Mouse (Mus musculus) myocyte (in vitro differentiated cells): ENCODE measurements at regions not wholly inside any gene's neighbourhood (a gene's known extent, or its start where the extent isn't known, plus 50 kb on each side); places are given as distances from the start of the nearest gene placed in this dataset.

Source experiments
- H3K27me3 ChIP-seq: one replicate; pipeline ENCODE4 v1.6.1; 2011; ENCODE audit not compliant: control insufficient read depth, insufficient read depth, insufficient read length
- H3K36me3 ChIP-seq: one replicate; pipeline ENCODE4 v1.6.1; 2011; ENCODE audit not compliant: control insufficient read depth, insufficient read depth
- H3K4me2 ChIP-seq: one replicate; pipeline ENCODE4 v1.6.1; 2011; ENCODE audit warnings: low read depth, control low read depth
- H3K4me3 ChIP-seq: one replicate; pipeline ENCODE4 v1.5.1; 2011; ENCODE audit warnings: mild to moderate bottlenecking, control low read depth, moderate library complexity
- H3K79me2 ChIP-seq: one replicate; pipeline ENCODE4 v1.6.1; 2011; ENCODE audit not compliant: control insufficient read depth, insufficient read depth
- H3ac ChIP-seq: one replicate; pipeline ENCODE4 v1.6.1; 2011; ENCODE audit not compliant: control insufficient read depth, insufficient read length
- CEBPB ChIP-seq: IDR thresholded peaks from 2 replicates; pipeline ENCODE4 v1.6.1; 2011; ENCODE audit warnings: mild to moderate bottlenecking, moderate library complexity; ENCODE audit not compliant: poor library complexity, insufficient read depth, severe bottlenecking
- E2F4 ChIP-seq: IDR thresholded peaks from one replicate; pipeline ENCODE4 v1.6.1; 2011; ENCODE audit warnings: mild to moderate bottlenecking, control low read depth, moderate library complexity; ENCODE audit not compliant: insufficient read depth
- MAX ChIP-seq: IDR thresholded peaks from one replicate; pipeline ENCODE4 v1.6.1; 2011; ENCODE audit warnings: low read depth, mild to moderate bottlenecking, control low read depth
- MYOD1 ChIP-seq, 3 experiments: IDR thresholded peaks; one replicate each; pipeline ENCODE4 v1.6.1; 2011; ENCODE audit warnings: control low read depth in 2 of 3, low read depth in 2 of 3, mild to moderate bottlenecking in 2 of 3, moderate library complexity in 1 of 3; ENCODE audit not compliant: insufficient read length in 2 of 3, control insufficient read depth in 1 of 3
- MYOG ChIP-seq, 3 experiments: IDR thresholded peaks; one replicate each; pipeline ENCODE4 v1.6.1; 2011; ENCODE audit warnings: control low read depth in 2 of 3, low read depth in 2 of 3, mild to moderate bottlenecking in 2 of 3; ENCODE audit not compliant: insufficient read length in 2 of 3, control insufficient read depth in 1 of 3, insufficient read depth in 1 of 3
- POLR2A ChIP-seq: IDR thresholded peaks from one replicate; pipeline ENCODE4 v1.6.1; 2011; ENCODE audit warnings: low read depth, mild to moderate bottlenecking, control low read depth, moderate library complexity; ENCODE audit not compliant: insufficient read length
- POLR2AphosphoS2 ChIP-seq: IDR thresholded peaks from one replicate; pipeline ENCODE4 v1.6.1; 2011; ENCODE audit warnings: low read depth, control low read depth; ENCODE audit not compliant: insufficient read length
- REST ChIP-seq: IDR thresholded peaks from one replicate; pipeline ENCODE4 v1.6.1; 2011; ENCODE audit warnings: mild to moderate bottlenecking, control low read depth, moderate library complexity; ENCODE audit not compliant: insufficient read depth, insufficient read length
- SRF ChIP-seq: IDR thresholded peaks from one replicate; pipeline ENCODE4 v1.6.1; 2011; ENCODE audit warnings: low read depth; ENCODE audit not compliant: control insufficient read depth, insufficient read length
- TCF12 ChIP-seq: IDR thresholded peaks from one replicate; pipeline ENCODE4 v1.6.1; 2011; ENCODE audit warnings: mild to moderate bottlenecking, control low read depth; ENCODE audit not compliant: poor library complexity, insufficient read depth, severe bottlenecking
- TCF3 ChIP-seq: IDR thresholded peaks from one replicate; pipeline ENCODE4 v1.6.1; 2011; ENCODE audit warnings: low read depth, control low read depth; ENCODE audit not compliant: insufficient read length
- USF1 ChIP-seq: IDR thresholded peaks from one replicate; pipeline ENCODE4 v1.6.1; 2011; ENCODE audit warnings: low read depth, mild to moderate bottlenecking, control low read depth, moderate library complexity

DNA sequence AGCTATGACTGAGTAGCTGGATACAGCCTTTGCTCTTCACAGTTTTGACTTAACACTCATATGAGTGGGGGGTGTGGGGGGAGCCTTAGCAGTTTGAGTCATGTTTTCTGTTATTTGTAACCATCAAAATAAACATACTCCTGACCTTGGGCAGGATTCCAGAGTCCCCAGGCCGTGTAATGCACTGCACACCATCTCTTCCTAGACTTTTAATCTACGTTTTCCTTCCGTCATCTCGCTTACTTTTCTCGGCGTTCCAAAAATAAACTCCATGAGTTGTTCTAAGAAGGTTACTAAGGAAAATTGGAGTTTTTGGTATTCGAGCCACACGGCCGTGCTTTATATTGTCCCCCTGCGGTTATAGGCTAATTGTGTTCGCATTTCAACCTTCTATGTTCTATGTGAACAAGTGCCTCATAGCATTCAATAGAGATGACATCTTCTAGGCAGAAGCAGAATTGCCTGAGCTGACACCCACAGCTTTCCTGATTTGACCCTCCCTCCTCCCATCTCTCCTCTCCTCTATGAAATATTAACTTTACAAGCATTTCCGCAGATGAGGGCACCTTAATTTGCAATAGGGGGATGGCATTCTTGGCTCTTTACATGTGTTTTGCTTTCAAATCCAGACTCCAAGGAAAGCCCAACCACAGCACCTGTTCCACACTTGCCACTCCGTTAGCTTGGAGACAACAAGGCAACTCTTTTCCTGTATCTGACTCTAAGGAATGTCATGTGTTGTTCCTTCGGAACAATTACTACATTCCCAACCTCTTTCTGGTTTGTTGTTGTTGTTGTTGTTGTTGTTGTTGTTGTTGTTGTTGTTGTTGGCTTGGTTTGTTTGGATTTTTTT is 276.2 kb upstream of the Atp2b1 start:
- H3K4me2 ChIP-seq, result no peak overlapping the region
- no peak overlapping the region for H3K4me3 ChIP-seq
- no peak overlapping the region for H3ac ChIP-seq
- TF ChIP-seq REST (no peak), MYOD1 (IDR thresholded peaks at IDR 0.05; ENCODE audit: control insufficient read depth in 1 of 3, insufficient read length in 2 of 3, low read depth in 2 of 3) (peak in 2 of 3 experiments; percentile 86 to 88), POLR2AphosphoS2 (no peak), SRF (no peak), POLR2A (no peak), TCF12 (peak; percentile 50), MAX (no peak), TCF3 (peak; percentile 41), E2F4 (no peak), USF1 (no peak), CEBPB (no peak), MYOG (IDR thresholded peaks at IDR 0.05; ENCODE audit: control insufficient read depth in 1 of 3, insufficient read depth in 1 of 3, insufficient read length in 2 of 3, low read depth in 2 of 3) (peak in 2 of 3 experiments; percentile 67 to 68)
- H3K27me3 ChIP-seq, result no peaks in the 10 kb centered on the region
- H3K79me2 ChIP-seq, result no peaks in the 10 kb centered on the region
- no peaks in the 10 kb centered on the region for H3K36me3 ChIP-seq

DNA sequence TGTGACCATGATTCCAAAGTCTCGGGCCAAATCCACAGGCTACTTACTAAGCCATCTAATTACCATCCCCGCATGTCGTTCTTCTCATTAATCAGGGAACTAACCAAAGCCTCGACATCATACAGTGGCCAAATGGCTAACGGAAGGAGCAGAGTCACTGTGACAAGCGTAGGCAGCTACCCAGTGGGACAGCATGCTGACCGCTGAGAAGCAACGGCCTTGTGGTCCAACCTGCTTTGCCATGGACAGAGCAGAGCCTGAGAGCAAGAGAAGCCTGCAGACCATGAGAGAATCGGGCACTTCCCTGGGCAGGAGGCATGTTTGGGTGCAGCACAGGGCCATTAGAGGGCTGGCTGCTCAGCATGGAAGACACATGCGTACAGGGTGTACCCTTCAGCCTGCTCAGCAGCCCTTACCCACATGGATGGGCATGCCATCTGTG is 268.5 kb upstream of the Atp2b1 start:
- Histone ChIP-seq H3K27me3 (no peaks in the 10 kb centered on the region), H3K4me2 (no peak overlapping the region), H3K36me3 (no peaks in the 10 kb centered on the region), H3K4me3 (no peak overlapping the region), H3K79me2 (no peaks in the 10 kb centered on the region), H3ac (no peak overlapping the region)
- TF ChIP-seq TCF12, result no peak

DNA sequence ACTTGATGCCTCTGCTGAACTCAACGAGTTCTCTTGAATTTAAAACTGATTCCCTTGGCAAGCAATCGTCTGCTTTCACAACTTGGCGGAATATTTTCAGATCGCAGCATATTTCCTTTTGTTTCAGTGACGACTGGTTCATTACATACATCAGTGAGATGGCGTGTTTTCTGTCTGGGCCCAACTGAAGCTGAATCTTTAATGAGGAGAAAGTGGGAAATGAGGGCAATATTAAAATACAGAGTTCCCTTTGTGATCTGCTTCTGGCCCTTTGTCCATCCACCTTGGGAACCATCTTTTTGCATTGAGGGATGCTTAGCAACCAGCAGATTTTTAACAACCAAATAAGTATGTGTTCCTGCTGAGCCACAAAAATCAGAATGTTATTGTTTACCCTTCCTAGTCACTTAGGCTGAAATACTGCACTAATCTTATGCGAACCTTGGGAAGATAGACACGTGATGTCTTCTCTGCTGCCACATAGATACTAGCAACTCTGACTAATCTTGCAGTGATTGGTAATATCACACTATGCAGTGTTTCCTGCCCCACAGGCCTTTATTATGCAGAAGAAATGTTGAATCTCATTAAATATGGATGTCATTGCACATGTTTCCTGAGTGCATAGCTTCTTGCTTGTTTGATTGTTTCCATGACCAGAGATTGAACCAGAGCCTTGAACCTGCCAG is 267.8 kb upstream of the Atp2b1 start:
- TF ChIP-seq TCF3, result no peak
- TF ChIP-seq SRF, result no peak
- no peak for TF ChIP-seq CEBPB
- TF ChIP-seq USF1, result no peak
- no peak for TF ChIP-seq E2F4
- TF ChIP-seq POLR2AphosphoS2, result no peak
- TF ChIP-seq POLR2A, result no peak
- TF ChIP-seq MYOG (IDR thresholded peaks at IDR 0.05; ENCODE audit: control insufficient read depth in 1 of 3, insufficient read depth in 1 of 3, insufficient read length in 2 of 3, low read depth in 2 of 3), result no peak
- no peak for TF ChIP-seq MAX
- no peak for TF ChIP-seq MYOD1 (IDR thresholded peaks at IDR 0.05; ENCODE audit: control insufficient read depth in 1 of 3, insufficient read length in 2 of 3, low read depth in 2 of 3)
- no peak for TF ChIP-seq TCF12
- no peak for TF ChIP-seq REST
- H3K79me2 ChIP-seq, result no peaks in the 10 kb centered on the region
- no peak overlapping the region for H3ac ChIP-seq
- H3K27me3 ChIP-seq, result no peaks in the 10 kb centered on the region
- H3K36me3 ChIP-seq, result no peaks in the 10 kb centered on the region
- H3K4me3 ChIP-seq, result no peak overlapping the region
- H3K4me2 ChIP-seq, result no peak overlapping the region

DNA sequence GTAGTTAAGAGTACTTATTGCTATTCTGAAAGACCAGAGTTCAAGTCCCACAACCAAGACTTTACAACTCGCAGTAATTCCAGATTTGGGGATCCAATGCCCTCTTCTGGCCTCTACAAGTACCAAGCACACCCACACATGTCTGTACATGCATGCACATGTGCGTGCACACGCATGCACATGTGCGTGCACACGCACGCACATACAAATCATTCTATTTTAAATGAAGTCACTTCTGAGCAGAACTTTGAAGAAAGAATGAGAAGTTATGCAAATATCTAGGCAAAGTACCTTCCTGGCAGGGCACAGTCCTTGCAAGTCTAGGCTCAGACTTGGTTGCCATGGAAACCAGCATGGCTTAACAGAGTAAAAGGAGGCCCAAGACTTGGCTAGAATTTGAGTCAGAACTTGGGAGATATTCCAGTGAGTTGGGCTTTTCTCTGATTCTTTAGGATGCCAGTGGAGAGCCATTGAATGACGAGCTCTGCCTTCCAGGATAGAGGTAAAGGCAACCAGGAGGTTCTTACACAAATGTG is 265.4 kb upstream of the Atp2b1 start:
- H3K36me3 ChIP-seq, result no peaks in the 10 kb centered on the region
- H3K4me2 ChIP-seq, result no peak overlapping the region
- H3K27me3 ChIP-seq, result no peaks in the 10 kb centered on the region
- H3K4me3 ChIP-seq, result no peak overlapping the region
- no peaks in the 10 kb centered on the region for H3K79me2 ChIP-seq
- TF ChIP-seq MAX (no peak), TCF3 (no peak), MYOD1 (IDR thresholded peaks at IDR 0.05; ENCODE audit: control insufficient read depth in 1 of 3, insufficient read length in 2 of 3, low read depth in 2 of 3) (no peak), TCF12 (no peak), MYOG (IDR thresholded peaks at IDR 0.05; ENCODE audit: control insufficient read depth in 1 of 3, insufficient read depth in 1 of 3, insufficient read length in 2 of 3, low read depth in 2 of 3) (no peak)
- H3ac ChIP-seq, result no peak overlapping the region

DNA sequence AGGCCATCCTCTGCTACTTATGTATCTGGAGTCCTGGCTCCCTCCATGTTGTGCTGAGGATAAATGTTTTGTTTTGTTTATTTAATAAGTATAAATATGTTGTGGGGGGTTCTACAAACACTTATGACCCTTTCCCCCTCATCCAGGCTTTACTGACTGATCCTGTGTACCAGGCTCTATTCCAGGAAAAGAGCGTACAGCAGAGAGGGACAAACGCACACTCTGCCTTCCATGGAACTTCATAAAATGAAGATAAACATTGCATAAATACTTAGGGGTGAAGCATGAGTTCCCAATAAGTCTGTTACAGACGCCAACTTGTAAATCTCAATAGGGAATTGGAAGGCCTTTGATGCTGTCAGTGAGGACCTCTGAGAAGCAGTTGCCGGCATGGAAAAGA is 263.7 kb upstream of the Atp2b1 start:
- H3K36me3 ChIP-seq, result no peaks in the 10 kb centered on the region
- H3K4me3 ChIP-seq, result no peak overlapping the region
- no peak for TF ChIP-seq TCF12
- no peak for TF ChIP-seq MAX
- no peak for TF ChIP-seq TCF3
- no peak for TF ChIP-seq POLR2AphosphoS2
- no peak for TF ChIP-seq USF1
- no peak for TF ChIP-seq SRF
- no peak for TF ChIP-seq CEBPB
- no peak for TF ChIP-seq MYOG (IDR thresholded peaks at IDR 0.05; ENCODE audit: control insufficient read depth in 1 of 3, insufficient read depth in 1 of 3, insufficient read length in 2 of 3, low read depth in 2 of 3)
- no peak for TF ChIP-seq POLR2A
- TF ChIP-seq MYOD1 (IDR thresholded peaks at IDR 0.05; ENCODE audit: control insufficient read depth in 1 of 3, insufficient read length in 2 of 3, low read depth in 2 of 3), result no peak
- no peak for TF ChIP-seq E2F4
- TF ChIP-seq REST, result no peak
- no peak overlapping the region for H3K4me2 ChIP-seq
- H3K27me3 ChIP-seq, result no peaks in the 10 kb centered on the region
- no peak overlapping the region for H3ac ChIP-seq
- no peaks in the 10 kb centered on the region for H3K79me2 ChIP-seq
